Mouse (Mus musculus) gastrocnemius, postnatal 4 days (tissue): ENCODE data around the gene Desi2. TPM values are rescaled to one million over a fixed set of nuclear protein-coding genes. Genes with fewer than 3 reads are reported as not detected.
"Not testable (repeated sequence)": the region's sequence is repeated elsewhere in the genome, so short reads cannot be mapped to it uniquely, and the experiment has no call there.

ENCODE experiments used
- DNase-seq, 2 experiments: peaks; one replicate each; pipeline ENCODE4 v3.0.0; 2021 to 2022; ENCODE audit warnings: low spot score in 2 of 2, mixed read lengths in 2 of 2
- long read RNA-seq, 2 experiments: library from polyadenylated mRNA; stranded (forward); transcript quantifications; one replicate each; pipeline ENCODE4 v2.0.0; 2021
- total RNA-seq, 2 experiments: library from RNA; stranded (reverse); gene quantifications; 2 replicates each; pipeline ENCODE4 v1.2.3; 2021

Desi2 gene
- 10 to 100 TPM; 31.3 to 39.8 TPM for total RNA-seq
- long read RNA-seq, experiment 1, full-length matches to known transcripts, result 55 of 74 reads
- long read RNA-seq, experiment 1, partial matches to known transcripts, result 1 of 74 reads
- long read RNA-seq, experiment 1, other reads (novel, unspliced or antisense), result 18 of 74 reads
- long read RNA-seq, experiment 2, full-length matches to known transcripts, result 56 of 68 reads
- long read RNA-seq, experiment 2, partial matches to known transcripts, result 0 of 68 reads
- long read RNA-seq, experiment 2, other reads (novel, unspliced or antisense), result 12 of 68 reads

DNA sequence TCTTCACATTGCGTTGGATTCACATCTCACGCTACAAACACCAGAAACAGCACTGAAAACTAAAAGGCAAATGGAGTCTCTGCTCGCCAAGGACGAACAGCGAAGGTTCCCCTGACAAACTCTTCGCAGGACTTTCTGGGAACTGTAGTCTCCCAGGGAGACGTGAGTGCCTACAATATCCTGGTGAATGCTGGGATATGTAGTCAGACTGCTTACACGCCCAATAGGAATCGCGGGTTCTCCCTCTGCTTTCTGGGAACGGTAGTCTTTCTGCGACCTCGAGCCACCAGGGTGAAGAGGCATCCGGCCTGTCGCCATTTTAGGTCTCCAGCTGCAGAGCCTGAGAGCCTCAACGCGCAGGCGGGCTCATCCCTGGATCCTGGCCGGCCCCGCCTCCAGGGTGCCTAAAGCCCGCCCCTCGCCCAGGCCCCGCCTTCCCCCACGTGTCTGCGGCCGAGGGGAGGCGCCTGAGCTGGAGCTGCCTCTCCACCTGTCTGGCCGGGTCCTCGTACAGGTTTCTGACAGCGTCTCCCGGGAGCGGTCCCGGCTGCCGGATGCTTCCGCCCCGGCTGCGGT lies at the start of gene Desi2:
TSS of gene Desi2 (plus strand) at position 202 of the 576 bp plus-strand sequence.
- peak; percentile 71 to 90 for DNase-seq

DNA sequence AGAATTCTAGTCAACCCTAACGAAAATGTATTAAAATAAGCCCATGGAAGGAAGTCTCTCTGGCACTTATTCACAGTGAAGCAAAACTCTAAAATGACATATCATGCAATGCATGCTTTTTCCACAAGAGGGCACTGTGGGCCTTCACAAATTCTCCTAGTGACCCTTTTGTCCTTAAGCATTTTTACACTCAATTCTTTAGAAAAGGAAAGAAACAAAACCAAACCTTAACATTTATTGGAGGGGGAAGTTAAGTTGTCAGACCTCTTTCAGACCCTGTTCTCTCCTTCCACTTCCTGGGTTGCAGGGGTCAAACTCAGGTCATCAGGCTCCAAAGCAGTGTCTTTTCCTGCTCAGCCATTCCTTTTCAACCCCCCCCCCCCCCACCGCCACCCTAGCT lies 40.7 kb upstream of the Desi2 start:
- not testable (repeated sequence) for DNase-seq

DNA sequence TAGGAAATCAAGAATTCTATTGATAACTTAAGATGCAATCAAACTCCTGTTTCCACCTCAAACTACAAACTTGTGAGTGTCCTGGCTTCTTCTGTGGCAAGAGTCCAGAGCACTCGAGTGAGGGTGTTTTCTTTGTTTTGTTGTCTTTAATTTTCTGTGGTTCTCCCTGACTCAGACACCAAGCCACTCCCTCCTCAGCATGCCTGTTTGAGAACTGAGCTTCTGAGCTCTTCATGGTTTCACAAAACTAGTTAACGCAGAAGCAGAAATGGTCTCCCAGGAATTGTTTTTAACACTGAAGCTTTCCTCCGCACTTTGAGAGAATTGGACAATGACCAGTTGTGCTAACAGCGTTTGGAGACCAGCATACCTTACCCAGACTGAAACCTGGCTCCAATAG lies 40.3 kb upstream of the Desi2 start:
- DNase-seq, result not testable (repeated sequence)

DNA sequence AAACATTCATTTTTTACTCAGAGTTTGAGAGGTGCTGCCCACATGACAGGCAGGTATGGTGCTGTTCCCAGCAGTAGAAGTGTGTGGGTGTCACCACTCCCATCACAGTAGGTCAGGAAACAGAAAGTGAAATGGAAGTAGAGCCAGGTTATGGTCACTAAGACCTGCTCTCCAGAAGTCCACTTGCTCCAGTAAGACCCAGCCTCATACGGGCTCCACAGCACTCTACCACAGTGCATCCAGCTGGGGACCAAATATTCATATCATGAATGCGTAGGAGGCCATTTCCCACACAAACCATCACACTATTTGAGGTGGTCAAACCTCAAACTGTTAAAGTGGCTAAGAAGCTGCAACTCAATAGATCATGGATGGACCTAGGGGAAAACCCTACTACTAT lies 5.0 kb upstream of the Desi2 start:
- no peak for DNase-seq

DNA sequence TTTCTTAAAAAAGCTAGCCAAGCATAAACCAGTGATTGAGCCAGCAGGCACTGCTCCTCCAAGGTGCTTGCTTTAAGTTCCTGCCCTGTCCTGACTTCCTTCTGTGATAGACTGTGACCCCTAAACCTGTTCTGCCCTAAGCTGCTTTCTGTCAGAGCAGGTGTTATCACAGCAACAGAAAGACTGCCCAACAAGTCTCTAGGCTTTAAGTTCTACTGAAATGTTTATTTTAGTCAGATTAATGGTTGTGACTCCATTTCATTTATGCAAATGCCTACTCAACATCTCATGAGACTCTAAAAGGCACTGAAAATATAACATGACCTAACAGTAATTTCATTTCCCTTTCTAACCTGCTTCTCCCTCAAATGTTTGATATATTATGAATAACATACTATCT lies 1.6 kb upstream of the Desi2 start:
- no peak for DNase-seq

DNA sequence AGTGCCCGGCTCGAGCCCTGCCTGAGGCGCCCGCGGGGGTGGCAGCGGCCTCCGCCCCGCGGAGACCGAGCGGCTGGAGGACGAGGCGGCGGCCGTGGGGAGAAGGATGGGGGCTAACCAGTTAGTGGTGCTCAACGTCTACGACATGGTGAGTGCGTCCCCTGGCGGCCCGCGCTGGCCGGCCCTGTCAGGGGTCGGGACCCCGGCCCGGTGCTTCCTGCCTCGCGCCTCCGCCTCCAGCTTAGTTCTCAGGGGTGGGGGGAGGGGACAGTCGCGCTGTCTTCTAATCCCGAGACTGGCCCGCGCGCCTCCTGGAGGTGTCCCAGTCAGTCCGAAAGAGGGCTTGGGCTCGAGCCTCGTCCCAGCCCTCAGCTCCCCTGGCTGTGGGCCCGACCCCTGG lies 593 bp downstream of the Desi2 start:
- DNase-seq, result peak in 1 of 2 experiments; percentile 72

DNA sequence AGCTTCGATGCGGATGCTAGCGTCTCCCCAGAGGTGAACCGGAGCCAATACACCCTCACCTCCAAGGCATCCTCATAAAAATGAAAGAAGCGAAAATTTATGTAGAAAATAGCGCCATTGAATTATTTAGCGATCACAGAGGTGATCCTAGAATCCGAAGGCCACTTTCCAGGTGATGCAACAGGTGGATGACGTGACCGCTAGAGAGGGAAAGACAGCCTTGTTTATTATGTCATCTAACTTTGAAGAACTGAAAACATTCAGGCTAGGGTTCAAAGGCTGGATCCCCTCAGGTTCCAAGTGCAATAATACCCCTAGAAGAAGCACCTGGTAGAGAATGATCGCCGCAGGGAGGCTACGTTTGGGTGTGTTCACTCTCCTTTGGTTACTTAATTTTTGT lies 1.2 kb downstream of the Desi2 start:
- DNase-seq, result no peak

DNA sequence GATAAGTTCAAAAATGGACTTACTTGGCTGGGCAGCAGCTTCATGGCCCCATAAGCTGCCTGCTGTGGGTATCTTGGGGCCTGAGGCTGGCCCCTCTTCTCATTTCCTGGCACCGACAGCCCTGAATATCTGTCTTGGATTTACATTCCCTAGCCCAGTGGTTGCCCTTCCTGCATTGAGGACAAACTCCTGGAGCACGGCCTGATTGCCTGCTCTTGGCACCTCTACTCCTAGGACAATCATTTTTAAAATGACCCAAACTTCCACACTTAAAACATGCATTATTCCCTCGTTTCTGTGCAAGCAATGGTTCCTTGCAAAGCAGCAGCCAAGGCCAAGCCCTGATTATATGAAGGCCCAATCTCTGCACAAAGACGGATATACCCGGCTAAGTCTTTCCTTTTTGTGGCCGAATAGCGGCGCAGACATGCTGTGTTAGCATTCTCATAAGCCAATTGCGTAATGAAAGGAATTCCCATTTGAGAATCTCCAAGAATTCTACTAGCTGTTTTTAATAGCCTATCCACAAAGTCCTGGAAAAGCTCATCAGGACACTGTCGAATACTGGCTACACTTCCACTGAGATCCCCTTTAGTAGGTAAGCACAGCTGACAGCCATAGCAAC lies 18.6 kb downstream of the Desi2 start:
- peak in 1 of 2 experiments; percentile 22 for DNase-seq

DNA sequence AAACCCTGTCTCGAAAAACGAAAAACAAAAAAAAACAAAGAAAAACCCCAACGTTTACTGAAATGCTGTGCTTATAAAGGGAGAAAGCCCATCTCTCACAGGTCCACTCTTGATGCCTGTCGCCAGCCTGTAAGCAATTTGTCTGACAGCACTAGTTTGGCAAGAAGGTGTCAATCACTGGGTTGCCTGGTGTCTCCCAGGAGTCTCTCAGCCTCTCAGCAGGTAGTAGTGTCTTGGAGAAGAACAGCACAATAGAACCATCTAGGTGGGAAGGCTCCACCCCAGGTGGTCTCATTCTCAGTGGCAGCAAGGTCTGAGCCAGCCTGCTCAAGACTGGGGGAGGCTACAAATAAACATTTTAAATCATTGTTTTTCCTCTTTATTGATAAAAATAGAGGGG lies 20.6 kb downstream of the Desi2 start:
- DNase-seq, result not testable (repeated sequence)

DNA sequence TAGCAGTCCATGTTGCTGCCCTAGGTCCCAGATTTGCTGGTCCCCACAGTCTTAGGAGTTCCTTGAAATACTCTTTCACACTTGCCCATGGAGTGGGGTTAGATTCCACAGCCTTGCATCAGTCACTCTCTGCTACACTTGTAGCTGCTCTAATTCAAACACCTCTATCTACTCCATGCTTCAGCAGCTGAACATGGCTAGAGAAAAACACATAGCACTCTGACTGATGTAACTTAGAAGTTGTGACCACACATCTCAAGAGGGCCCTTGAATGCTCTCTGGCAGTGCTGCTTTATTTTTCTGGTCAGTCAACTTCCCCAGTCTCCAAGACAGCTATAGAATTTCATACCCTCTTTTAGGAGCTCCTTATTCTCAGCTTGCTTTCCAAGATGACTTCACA lies 22.7 kb downstream of the Desi2 start:
- no peak for DNase-seq

DNA sequence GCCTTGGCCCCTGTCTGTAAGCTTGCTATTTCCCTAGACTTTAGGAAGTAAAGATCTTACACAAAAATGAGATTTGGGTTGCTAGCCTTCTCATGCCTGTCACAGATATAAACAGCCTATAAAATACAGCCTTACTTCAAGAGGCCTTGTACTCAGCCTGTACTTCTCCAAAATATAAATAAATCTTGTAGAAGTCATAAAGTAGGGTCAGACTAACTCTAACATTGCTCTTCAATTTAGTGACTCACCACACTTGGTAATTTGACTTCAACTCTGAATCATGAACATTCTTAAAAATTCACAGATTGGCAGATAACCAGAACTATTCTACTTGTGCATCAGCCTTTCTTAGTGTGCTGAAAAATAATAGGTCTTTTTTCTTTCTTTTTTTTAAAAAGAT lies 29.9 kb downstream of the Desi2 start:
- no peak for DNase-seq

DNA sequence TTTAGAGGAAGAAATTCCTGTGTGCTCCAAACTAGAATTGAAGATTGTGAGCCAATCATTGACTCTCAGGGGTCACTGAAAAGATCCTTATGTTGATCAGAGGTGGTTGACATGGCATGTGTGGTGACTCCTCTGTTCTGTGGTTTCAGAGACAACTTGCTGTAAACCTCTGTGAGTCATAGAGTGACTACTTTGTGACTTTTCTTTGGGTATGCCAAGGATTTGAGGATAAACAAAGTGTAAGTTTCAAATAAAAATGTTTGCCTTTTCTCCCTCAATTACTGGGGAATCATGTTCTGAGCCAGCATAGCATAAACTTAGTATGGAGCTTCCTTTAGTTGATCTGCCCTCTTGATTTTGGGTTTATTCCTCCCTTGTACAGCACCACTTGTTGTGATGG lies 31.1 kb downstream of the Desi2 start:
- no peak for DNase-seq

DNA sequence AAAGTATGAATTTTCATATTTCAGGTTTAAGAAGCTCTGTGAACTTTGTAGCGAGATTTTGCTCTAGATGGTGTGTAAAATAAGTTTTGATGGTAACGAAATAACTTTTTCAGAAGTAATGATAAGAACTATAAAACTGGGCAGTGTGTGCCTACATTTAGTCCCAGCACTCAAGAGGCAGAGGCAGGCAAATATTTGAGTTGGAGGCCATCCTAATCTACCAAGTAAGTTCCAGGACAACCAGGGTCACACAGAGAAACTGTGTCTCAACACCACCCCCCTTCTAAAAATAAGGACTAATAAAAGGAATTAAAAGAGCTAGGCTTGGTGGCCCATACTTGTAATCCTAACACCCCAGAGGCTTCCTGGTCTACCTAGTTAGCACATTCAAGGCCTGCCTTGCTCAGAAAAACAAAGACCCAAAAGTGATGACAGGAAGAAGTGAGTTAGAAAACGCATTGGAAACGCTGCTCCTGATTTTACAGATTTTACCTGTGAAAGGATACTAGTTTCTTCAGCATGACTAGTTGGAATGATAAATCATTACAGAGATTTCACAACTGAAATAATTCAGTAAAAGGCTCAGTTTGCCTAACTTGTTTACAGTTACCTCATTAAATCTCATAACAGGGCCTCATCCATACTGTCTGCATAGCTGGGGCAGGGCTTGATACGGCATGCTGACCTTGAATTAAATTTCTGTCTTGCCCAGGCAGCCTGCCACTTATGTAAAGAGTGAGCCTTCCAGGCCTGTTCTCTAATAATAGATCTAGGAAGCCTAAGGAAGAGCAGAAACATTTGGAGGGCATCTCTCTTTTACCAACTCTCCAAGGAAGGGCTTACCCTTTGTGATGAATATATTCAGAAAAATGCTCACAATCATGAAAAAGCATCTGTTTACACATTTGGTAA lies 32.2 kb downstream of the Desi2 start:
- no peak for DNase-seq

DNA sequence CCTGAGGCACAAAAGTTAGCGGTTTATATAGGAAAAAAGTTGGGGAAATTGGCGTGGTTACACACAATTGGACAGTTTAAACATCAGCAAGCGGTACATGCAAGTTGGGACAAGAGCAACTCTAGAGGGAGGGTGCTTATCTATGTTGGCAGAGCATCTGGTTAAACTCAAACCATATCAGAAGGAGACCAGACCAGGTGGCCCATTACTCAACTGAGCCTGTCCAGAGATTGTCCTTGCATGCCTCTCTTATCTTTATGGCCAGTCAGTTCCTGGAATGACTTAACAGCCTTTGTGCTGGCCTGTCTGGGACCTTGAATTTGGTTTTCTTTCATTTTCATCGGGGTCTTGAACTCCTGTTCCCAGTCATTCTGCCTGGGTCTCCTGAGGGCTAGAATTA lies 41.7 kb downstream of the Desi2 start:
- DNase-seq, result not testable (repeated sequence)

DNA sequence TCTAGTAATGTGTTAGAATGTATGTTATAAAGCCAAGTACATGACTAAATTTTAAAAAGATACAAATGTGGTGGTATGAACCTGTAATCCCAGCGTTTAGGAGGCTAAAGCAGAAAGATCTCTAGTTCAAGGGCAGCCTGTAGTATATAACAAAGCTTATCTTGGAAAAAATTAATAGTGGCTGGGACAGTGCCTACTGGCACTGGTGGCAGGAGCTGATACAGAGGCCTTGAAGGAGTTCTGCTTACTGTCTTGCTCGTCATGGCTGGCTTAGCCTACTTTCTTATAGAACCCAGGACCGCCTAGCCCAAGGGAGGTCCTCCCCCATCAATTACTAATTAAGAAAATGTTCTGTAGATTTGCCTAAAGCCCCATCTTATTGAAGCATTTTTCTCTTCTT lies 46.9 kb downstream of the Desi2 start:
- no peak for DNase-seq

DNA sequence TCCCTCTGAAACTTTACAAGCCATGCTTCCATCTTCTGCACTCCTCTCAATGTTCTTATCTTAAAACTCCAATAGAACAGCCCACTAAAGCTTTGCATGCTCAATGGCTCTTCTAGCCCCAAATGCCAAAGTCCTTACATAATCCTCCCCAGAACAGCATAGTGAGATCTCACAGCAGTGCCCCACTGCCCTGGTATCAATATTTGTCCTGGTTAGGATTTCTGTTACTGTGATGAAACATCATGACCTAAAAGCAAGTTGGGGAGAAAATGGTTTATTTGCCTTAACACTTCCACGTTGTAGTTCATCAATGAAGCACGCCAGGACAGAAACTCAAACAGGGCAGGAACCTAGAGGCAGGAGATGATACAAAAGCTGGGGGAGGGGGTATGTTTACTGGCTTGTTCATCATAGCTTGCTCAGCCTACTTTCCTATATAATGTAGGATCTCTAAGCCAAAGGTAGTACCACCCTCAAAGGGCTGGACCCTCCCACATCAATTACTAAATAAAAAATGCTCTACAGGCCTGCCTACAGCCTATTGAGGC lies 48.8 kb downstream of the Desi2 start:
- no peak for DNase-seq

DNA sequence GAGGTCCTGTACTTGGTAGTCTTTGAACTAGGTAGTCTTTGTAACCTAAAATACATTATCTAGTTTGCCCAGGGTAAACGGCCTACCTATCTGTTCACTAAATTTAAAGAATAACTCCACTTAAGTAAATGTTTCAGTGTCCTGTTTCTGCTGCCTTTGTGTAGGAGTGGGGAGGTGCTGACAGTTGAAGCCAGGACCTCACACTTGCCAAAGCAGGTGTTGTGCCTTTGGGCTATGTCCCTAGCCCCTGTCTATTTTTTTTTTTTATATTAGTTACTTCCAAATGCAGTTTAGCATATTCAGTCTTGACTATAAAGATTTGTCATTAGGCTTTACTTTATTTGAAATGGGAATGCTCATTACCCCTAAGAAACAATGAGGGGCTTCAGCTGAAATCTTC lies 51.5 kb downstream of the Desi2 start:
- no peak for DNase-seq

DNA sequence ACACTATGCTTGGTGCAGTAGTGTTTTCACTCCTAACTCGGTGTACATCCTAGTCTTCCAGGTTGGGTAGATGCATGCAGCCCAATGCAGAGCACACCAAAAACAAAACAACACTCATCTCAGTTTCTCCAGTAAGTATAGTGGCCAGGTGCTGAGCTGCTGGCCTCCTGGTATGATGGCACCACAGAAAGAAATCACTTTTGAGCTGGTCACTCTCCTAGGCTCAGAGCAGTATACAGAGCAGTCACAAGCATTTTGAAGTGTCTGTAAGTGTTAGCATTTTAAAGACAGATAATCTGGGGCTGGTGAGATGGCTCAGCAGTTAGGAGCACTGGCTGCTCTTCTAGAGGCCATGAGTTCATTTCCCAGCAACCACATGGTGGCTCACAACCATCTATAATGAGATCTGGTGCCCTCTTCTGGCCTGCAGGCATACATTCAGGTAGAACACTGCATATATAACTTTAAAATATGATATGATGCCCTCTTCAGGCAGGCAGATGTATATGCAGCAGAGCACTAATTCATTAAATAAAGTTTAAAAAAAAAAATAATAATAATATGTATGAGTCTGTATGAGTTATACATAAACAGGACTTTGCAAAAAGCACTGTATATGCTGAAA lies 54.8 kb downstream of the Desi2 start:
- no peak for DNase-seq

DNA sequence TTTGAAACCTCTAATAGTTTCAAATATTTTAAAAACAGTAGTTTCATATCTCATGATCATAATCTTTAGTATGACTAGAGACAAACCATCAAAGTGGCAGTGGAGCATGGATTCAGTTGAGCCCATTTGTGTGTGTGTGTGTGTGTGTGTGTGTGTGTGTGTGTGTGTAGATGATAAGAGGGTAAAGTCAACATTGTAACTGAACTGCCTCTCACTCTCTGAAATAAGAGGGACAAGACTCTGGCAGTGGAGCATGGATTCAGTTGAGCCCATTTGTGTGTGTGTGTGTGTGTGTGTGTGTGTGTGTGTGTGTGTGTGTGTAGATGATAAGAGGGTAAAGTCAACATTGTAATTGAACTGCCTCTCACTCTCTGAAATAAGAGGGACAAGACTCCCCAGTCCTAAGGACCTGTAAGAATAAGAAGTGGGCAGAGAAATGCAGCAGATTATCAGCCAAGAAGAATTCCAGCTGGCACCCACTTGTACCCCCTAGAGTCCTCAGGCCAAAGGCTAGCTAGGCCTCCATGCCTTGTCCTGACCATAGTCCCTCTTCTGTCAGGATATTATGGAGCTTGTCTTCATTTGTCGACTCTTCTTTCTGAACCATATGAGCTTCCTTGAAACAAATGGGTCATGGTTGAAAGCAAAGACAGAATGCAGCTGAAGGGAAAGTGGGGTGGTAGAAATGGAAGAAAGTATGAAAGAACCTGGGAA lies 61.0 kb downstream of the Desi2 start:
- DNase-seq, result no peak

DNA sequence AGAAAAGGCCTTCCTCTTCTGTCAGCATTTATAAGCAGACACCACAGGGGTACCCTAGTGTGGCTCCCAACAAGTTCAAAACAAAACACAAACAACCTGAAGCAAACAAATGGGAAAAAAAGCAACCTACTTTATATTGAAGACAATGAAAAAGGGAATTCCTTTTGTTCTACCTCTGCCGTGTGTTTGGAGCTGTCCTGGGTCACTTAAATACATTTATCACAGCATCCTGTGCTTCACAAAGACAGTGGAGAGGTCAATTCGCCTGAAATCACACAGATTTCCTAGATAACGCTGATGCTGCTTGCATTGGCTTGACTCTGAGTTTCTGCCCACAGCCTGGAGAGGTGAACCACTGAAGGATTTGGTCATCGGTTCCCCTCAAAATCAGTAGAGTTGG lies 67.4 kb downstream of the Desi2 start:
- DNase-seq, result no peak
